Mouse (Mus musculus): ENCODE measurements around the gene Aox1. TPM values are rescaled to one million over a fixed set of nuclear protein-coding genes. Genes with fewer than 3 reads are reported as not detected.

Gene Aox1
- total RNA-seq, 2 experiments from 2014 or later, result 0.42 to 0.76 TPM

GRCm38 (mm10) chr1:58101531-58102146, 71.9 kb downstream of the Aox1 start:
- ATAC-seq (replicated peaks; ENCODE audit: low FRiP score, poor library complexity, severe bottlenecking), result no peak

GRCm38 (mm10) chr1:58102494-58102893, 72.8 kb downstream of the Aox1 start:
- no peak for ATAC-seq (replicated peaks; ENCODE audit: low FRiP score, poor library complexity, severe bottlenecking)

- no peak for ATAC-seq (replicated peaks; ENCODE audit: low FRiP score, poor library complexity, severe bottlenecking)
Measured at GRCm38 (mm10) chr1:58105685-58106084, 76.0 kb downstream of the Aox1 start.

- ATAC-seq (replicated peaks; ENCODE audit: low FRiP score, poor library complexity, severe bottlenecking), result no peak
Measured at GRCm38 (mm10) chr1:58107066-58107465, 77.3 kb downstream of the Aox1 start.

GRCm38 (mm10) chr1:58110241-58110640, 80.5 kb downstream of the Aox1 start:
- ATAC-seq (replicated peaks; ENCODE audit: low FRiP score, poor library complexity, severe bottlenecking), result no peak

GRCm38 (mm10) chr1:58111315-58111714, 81.6 kb downstream of the Aox1 start:
- ATAC-seq (replicated peaks; ENCODE audit: low FRiP score, poor library complexity, severe bottlenecking), result no peak

GRCm38 (mm10) chr1:58112880-58113279, 83.1 kb downstream of the Aox1 start, which contains the start of gene Aox3:
Gene Aox3, plus strand, starts transcription at chr1:58113130.
- ATAC-seq (replicated peaks; ENCODE audit: low FRiP score, poor library complexity, severe bottlenecking), result no peak

- ATAC-seq (replicated peaks; ENCODE audit: low FRiP score, poor library complexity, severe bottlenecking), result no peak
Measured at GRCm38 (mm10) chr1:58113441-58113840, 83.7 kb downstream of the Aox1 start.

- ATAC-seq (replicated peaks; ENCODE audit: low FRiP score, poor library complexity, severe bottlenecking), result no peak
Measured at GRCm38 (mm10) chr1:58114021-58114560, 84.4 kb downstream of the Aox1 start.

- no peak for ATAC-seq (replicated peaks; ENCODE audit: low FRiP score, poor library complexity, severe bottlenecking)
Measured at GRCm38 (mm10) chr1:58114666-58115375, 85.1 kb downstream of the Aox1 start.

- no peak for ATAC-seq (replicated peaks; ENCODE audit: low FRiP score, poor library complexity, severe bottlenecking)
Measured at GRCm38 (mm10) chr1:58118231-58118630, 88.5 kb downstream of the Aox1 start.

GRCm38 (mm10) chr1:58124901-58125300, 95.2 kb downstream of the Aox1 start:
- no peak for ATAC-seq (replicated peaks; ENCODE audit: low FRiP score, poor library complexity, severe bottlenecking)

GRCm38 (mm10) chr1:58137891-58138290, 108.2 kb downstream of the Aox1 start:
- ATAC-seq (replicated peaks; ENCODE audit: low FRiP score, poor library complexity, severe bottlenecking), result no peak

GRCm38 (mm10) chr1:58138986-58139385, 109.3 kb downstream of the Aox1 start:
- ATAC-seq (replicated peaks; ENCODE audit: low FRiP score, poor library complexity, severe bottlenecking), result no peak

GRCm38 (mm10) chr1:58140607-58141006, 110.9 kb downstream of the Aox1 start:
- ATAC-seq (replicated peaks; ENCODE audit: low FRiP score, poor library complexity, severe bottlenecking), result no peak

GRCm38 (mm10) chr1:58144384-58145069, 114.8 kb downstream of the Aox1 start:
- no peak for ATAC-seq (replicated peaks; ENCODE audit: low FRiP score, poor library complexity, severe bottlenecking)

GRCm38 (mm10) chr1:58146026-58146425, 116.3 kb downstream of the Aox1 start:
- no peak for ATAC-seq (replicated peaks; ENCODE audit: low FRiP score, poor library complexity, severe bottlenecking)

GRCm38 (mm10) chr1:58147776-58148175, 118.0 kb downstream of the Aox1 start:
- ATAC-seq (replicated peaks; ENCODE audit: low FRiP score, poor library complexity, severe bottlenecking), result no peak

- no peak for ATAC-seq (replicated peaks; ENCODE audit: low FRiP score, poor library complexity, severe bottlenecking)
Measured at GRCm38 (mm10) chr1:58152247-58152646, 122.5 kb downstream of the Aox1 start.

Data from erythroid progenitor cell, adult 5-6 weeks (primary cell).